Mouse (Mus musculus) adrenal gland, postnatal 36 days (tissue): ENCODE results near the gene 1700029I15Rik. TPM values are rescaled to one million over a fixed set of nuclear protein-coding genes. Genes with fewer than 3 reads are reported as not detected.
A peak's percentile ranks its signal among the peaks of the same experiment; 100 is the strongest.

Source experiments
- DNase-seq, 2 experiments: peaks; one replicate each; pipeline ENCODE4 v3.0.0; 2021; ENCODE audit warnings: mixed read lengths in 1 of 2
- long read RNA-seq, 2 experiments: library from polyadenylated mRNA; stranded (forward); transcript quantifications; one replicate each; pipeline ENCODE4 v2.0.0; 2021; ENCODE audit warnings: borderline sequencing depth in 2 of 2
- total RNA-seq, 2 experiments: library from RNA; stranded (reverse); gene quantifications; 2 replicates each; pipeline ENCODE4 v1.2.3; 2021

The 1700029I15Rik gene
- total RNA-seq, result 10 to 100 TPM in 1 of 2 experiments, 1 to 10 TPM in 1; 6.2 to 10.0 TPM
- long read RNA-seq, experiment 1, partial matches to known transcripts, result 0 of 2 reads
- long read RNA-seq, experiment 1, other reads (novel, unspliced or antisense), result 1 of 2 reads
- long read RNA-seq, experiment 2, result 0 reads

- DNase-seq, result no peak
Observed at GRCm38 (mm10) chr2:92381901-92382588, at the start of gene 1700029I15Rik. 1700029I15Rik (plus strand) TSS chr2:92382538.

- no peak for DNase-seq
Observed at GRCm38 (mm10) chr2:92342418-92342817, 39.9 kb upstream of the 1700029I15Rik start.

GRCm38 (mm10) chr2:92347191-92347590 is 35.1 kb upstream of the 1700029I15Rik start:
- no peak for DNase-seq

GRCm38 (mm10) chr2:92349589-92350425 is 32.5 kb upstream of the 1700029I15Rik start:
- peak; percentile 74 to 79 for DNase-seq

GRCm38 (mm10) chr2:92350686-92351085 is 31.7 kb upstream of the 1700029I15Rik start:
- DNase-seq, result peak; percentile 46 to 60

- DNase-seq, result no peak
Observed at GRCm38 (mm10) chr2:92353402-92353801, 28.9 kb upstream of the 1700029I15Rik start.

- no peak for DNase-seq
Observed at GRCm38 (mm10) chr2:92354224-92354623, 28.1 kb upstream of the 1700029I15Rik start.

- DNase-seq, result no peak
Observed at GRCm38 (mm10) chr2:92359301-92359700, 23.0 kb upstream of the 1700029I15Rik start.

GRCm38 (mm10) chr2:92360186-92360823 is 22.0 kb upstream of the 1700029I15Rik start:
- DNase-seq, result no peak

GRCm38 (mm10) chr2:92360893-92361292 is 21.4 kb upstream of the 1700029I15Rik start:
- DNase-seq, result peak in 1 of 2 experiments; percentile 45

GRCm38 (mm10) chr2:92361795-92362194 is 20.5 kb upstream of the 1700029I15Rik start:
- peak; percentile 34 to 46 for DNase-seq

- no peak for DNase-seq
Observed at GRCm38 (mm10) chr2:92362571-92363228, 19.6 kb upstream of the 1700029I15Rik start.

- DNase-seq, result peak in 1 of 2 experiments; percentile 0
Observed at GRCm38 (mm10) chr2:92364086-92364485, 18.3 kb upstream of the 1700029I15Rik start.

- DNase-seq, result no peak
Observed at GRCm38 (mm10) chr2:92365568-92365967, 16.8 kb upstream of the 1700029I15Rik start.

GRCm38 (mm10) chr2:92367383-92368029 is 14.8 kb upstream of the 1700029I15Rik start:
- no peak for DNase-seq

GRCm38 (mm10) chr2:92370375-92370774 is 12.0 kb upstream of the 1700029I15Rik start:
- DNase-seq, result no peak

- peak in 1 of 2 experiments; percentile 48 for DNase-seq
Observed at GRCm38 (mm10) chr2:92370821-92371805, 11.2 kb upstream of the 1700029I15Rik start.

GRCm38 (mm10) chr2:92371971-92372690 is 10.2 kb upstream of the 1700029I15Rik start:
- DNase-seq, result no peak

- peak; percentile 76 for DNase-seq
Observed at GRCm38 (mm10) chr2:92372767-92373436, 9.4 kb upstream of the 1700029I15Rik start.
